Mouse (Mus musculus): ENCODE measurements around the gene Cd19. TPM values are rescaled to one million over a fixed set of nuclear protein-coding genes. Genes with fewer than 3 reads are reported as not detected.

The Cd19 gene
- polyA plus RNA-seq, 1 experiment from 2014 or later, result not detected

- Histone ChIP-seq H3K4me3 (peak overlapping the region; percentile 58), H3K4me2 (replicated peaks) (peak overlapping the region; percentile 73), H3K27ac (peak overlapping the region; percentile 90; the same call in 1 of the 2 replicates), H3K9me3 (replicated peaks) (no peaks in the 10 kb centered on the region), H3K27me3 (no peaks in the 10 kb centered on the region), H3K9ac (peak overlapping the region; percentile 81), H3K36me3 (peaks cover 10% of the 10 kb centered on the region; the same call in 1 of the 2 replicates), H3K4me1 (peaks cover 15% of the 10 kb centered on the region)
- peak; percentile 52 for ATAC-seq (ENCODE audit: low FRiP score)
- 30% methylated on average over 15 of the region's 15 CpGs for WGBS
These were observed 14.8 kb upstream of the Cd19 start for GRCm38 (mm10) chr7:126429503-126429898.

GRCm38 (mm10) chr7:126428631-126429502 is 14.2 kb upstream of the Cd19 start, which contains the start of gene Rabep2:
Gene Rabep2, plus strand, starts transcription at chr7:126428759.
- Histone ChIP-seq H3K9ac (peak within 1 kb of the TSS; percentile 81), H3K4me3 (peak within 1 kb of the TSS; percentile 58), H3K36me3 (peaks cover 6% of the 10 kb centered on the region; the same call in 1 of the 2 replicates), H3K27ac (peak within 1 kb of the TSS; percentile 90), H3K4me2 (replicated peaks) (peak within 1 kb of the TSS; percentile 73), H3K9me3 (replicated peaks) (no peaks in the 10 kb centered on the region), H3K27me3 (no peaks in the 10 kb centered on the region), H3K4me1 (peaks cover 15% of the 10 kb centered on the region)
- peak; percentile 95 for ATAC-seq (ENCODE audit: low FRiP score)
- WGBS, result under 1% methylated on average over 82 of the region's 82 CpGs

- no peaks in the 10 kb centered on the region for H3K9me3 ChIP-seq (replicated peaks)
- peak overlapping the region; percentile 81 for H3K9ac ChIP-seq
- WGBS, result 20% methylated on average over 4 of the region's 4 CpGs
- ATAC-seq (ENCODE audit: low FRiP score), result 0 out of 2 replicates have a peak, but pooled peaks have one; percentile 1
- H3K4me1 ChIP-seq, result peaks cover 15% of the 10 kb centered on the region
- peak overlapping the region; percentile 90 for H3K27ac ChIP-seq
- H3K36me3 ChIP-seq, result peaks cover 6% of the 10 kb centered on the region; the same call in 1 of the 2 replicates
- peak overlapping the region; percentile 73 for H3K4me2 ChIP-seq (replicated peaks)
- H3K4me3 ChIP-seq, result peak overlapping the region; percentile 58
- H3K27me3 ChIP-seq, result no peaks in the 10 kb centered on the region
These were observed 13.5 kb upstream of the Cd19 start for GRCm38 (mm10) chr7:126428154-126428553.

GRCm38 (mm10) chr7:126427323-126427860 is 12.7 kb upstream of the Cd19 start:
- H3K9me3 ChIP-seq (replicated peaks), result no peaks in the 10 kb centered on the region
- H3K4me1 ChIP-seq, result peaks cover 15% of the 10 kb centered on the region
- H3K9ac ChIP-seq, result no peak overlapping the region
- H3K27ac ChIP-seq, result no peak overlapping the region
- no peak for ATAC-seq (ENCODE audit: low FRiP score)
- WGBS, result 53% methylated on average over 12 of the region's 13 CpGs
- H3K4me2 ChIP-seq (replicated peaks), result peak overlapping the region; percentile 73
- no peak overlapping the region for H3K4me3 ChIP-seq
- peaks cover 3% of the 10 kb centered on the region; the same call in 1 of the 2 replicates for H3K36me3 ChIP-seq
- no peaks in the 10 kb centered on the region for H3K27me3 ChIP-seq

- no peak for ATAC-seq (ENCODE audit: low FRiP score)
These were observed 9.5 kb upstream of the Cd19 start for GRCm38 (mm10) chr7:126424161-126424560.

GRCm38 (mm10) chr7:126421756-126422155 is 7.1 kb upstream of the Cd19 start:
- ATAC-seq (ENCODE audit: low FRiP score), result no peak
- no peak overlapping the region for H3K4me2 ChIP-seq (replicated peaks)
- no peaks in the 10 kb centered on the region for H3K27me3 ChIP-seq
- H3K9ac ChIP-seq, result no peak overlapping the region
- 79% methylated on average over 5 of the region's 5 CpGs for WGBS
- H3K9me3 ChIP-seq (replicated peaks), result no peaks in the 10 kb centered on the region
- no peaks in the 10 kb centered on the region for H3K36me3 ChIP-seq
- no peak overlapping the region for H3K27ac ChIP-seq
- H3K4me3 ChIP-seq, result no peak overlapping the region
- peaks cover 3% of the 10 kb centered on the region; the same call in 1 of the 2 replicates for H3K4me1 ChIP-seq

More at GRCm38 (mm10) chr7:126424161-126424560, 9.5 kb upstream of the Cd19 start:
- Histone ChIP-seq H3K4me3 (no peak overlapping the region), H3K9me3 (replicated peaks) (no peaks in the 10 kb centered on the region), H3K4me2 (replicated peaks) (no peak overlapping the region), H3K9ac (no peak overlapping the region), H3K27ac (no peak overlapping the region), H3K27me3 (no peaks in the 10 kb centered on the region), H3K36me3 (no peaks in the 10 kb centered on the region), H3K4me1 (peaks cover 10% of the 10 kb centered on the region)
- WGBS, result 83% methylated on average over 6 of the region's 6 CpGs

GRCm38 (mm10) chr7:126418496-126418895 is 3.8 kb upstream of the Cd19 start:
- H3K4me1 ChIP-seq, result peaks cover 6% of the 10 kb centered on the region; the same call in 1 of the 2 replicates
- no peaks in the 10 kb centered on the region for H3K27me3 ChIP-seq
- 77% methylated on average over 3 of the region's 3 CpGs for WGBS
- no peak overlapping the region for H3K4me2 ChIP-seq (replicated peaks)
- no peak overlapping the region for H3K4me3 ChIP-seq
- no peaks in the 10 kb centered on the region for H3K9me3 ChIP-seq (replicated peaks)
- ATAC-seq (ENCODE audit: low FRiP score), result no peak
- H3K36me3 ChIP-seq, result no peaks in the 10 kb centered on the region
- H3K27ac ChIP-seq, result no peak overlapping the region
- H3K9ac ChIP-seq, result no peak overlapping the region

GRCm38 (mm10) chr7:126417606-126418005 is 2.9 kb upstream of the Cd19 start:
- Histone ChIP-seq H3K4me2 (replicated peaks) (no peak overlapping the region), H3K4me1 (peaks cover 6% of the 10 kb centered on the region; the same call in 1 of the 2 replicates), H3K4me3 (no peak overlapping the region), H3K9ac (no peak overlapping the region), H3K36me3 (no peaks in the 10 kb centered on the region), H3K9me3 (replicated peaks) (no peaks in the 10 kb centered on the region), H3K27me3 (no peaks in the 10 kb centered on the region), H3K27ac (no peak overlapping the region)
- ATAC-seq (ENCODE audit: low FRiP score), result no peak
- WGBS, result 81% methylated on average over 4 of the region's 4 CpGs

GRCm38 (mm10) chr7:126417045-126417444 is 2.4 kb upstream of the Cd19 start:
- ATAC-seq (ENCODE audit: low FRiP score), result no peak
- 19% methylated on average over 8 of the region's 8 CpGs for WGBS
- Histone ChIP-seq H3K36me3 (no peaks in the 10 kb centered on the region), H3K4me1 (peaks cover 6% of the 10 kb centered on the region; the same call in 1 of the 2 replicates), H3K4me2 (replicated peaks) (no peak overlapping the region), H3K9me3 (replicated peaks) (no peaks in the 10 kb centered on the region), H3K9ac (no peak overlapping the region), H3K27ac (no peak overlapping the region), H3K27me3 (no peaks in the 10 kb centered on the region), H3K4me3 (no peak overlapping the region)

GRCm38 (mm10) chr7:126416615-126417014 is 1.9 kb upstream of the Cd19 start:
- 59% methylated on average over 2 of the region's 2 CpGs for WGBS
- H3K4me2 ChIP-seq (replicated peaks), result no peak overlapping the region
- H3K4me1 ChIP-seq, result peaks cover 6% of the 10 kb centered on the region; the same call in 1 of the 2 replicates
- H3K27me3 ChIP-seq, result no peaks in the 10 kb centered on the region
- no peak overlapping the region for H3K9ac ChIP-seq
- no peaks in the 10 kb centered on the region for H3K36me3 ChIP-seq
- H3K9me3 ChIP-seq (replicated peaks), result no peaks in the 10 kb centered on the region
- H3K27ac ChIP-seq, result no peak overlapping the region
- H3K4me3 ChIP-seq, result no peak overlapping the region
- no peak for ATAC-seq (ENCODE audit: low FRiP score)

- Histone ChIP-seq H3K9ac (no peak overlapping the region), H3K27me3 (no peaks in the 10 kb centered on the region), H3K4me3 (no peak overlapping the region), H3K4me1 (no peaks in the 10 kb centered on the region), H3K4me2 (replicated peaks) (no peak overlapping the region), H3K27ac (no peak overlapping the region), H3K9me3 (replicated peaks) (no peaks in the 10 kb centered on the region), H3K36me3 (no peaks in the 10 kb centered on the region)
- 93% methylated on average over 4 of the region's 4 CpGs for WGBS
- no peak for ATAC-seq (ENCODE audit: low FRiP score)
These were observed 3.6 kb downstream of the Cd19 start for GRCm38 (mm10) chr7:126411061-126411460.

- no peaks in the 10 kb centered on the region for H3K27me3 ChIP-seq
- no peaks in the 10 kb centered on the region for H3K4me1 ChIP-seq
- no peak overlapping the region for H3K4me3 ChIP-seq
- 76% methylated on average over 2 of the region's 2 CpGs for WGBS
- H3K36me3 ChIP-seq, result no peaks in the 10 kb centered on the region
- H3K9ac ChIP-seq, result no peak overlapping the region
- no peaks in the 10 kb centered on the region for H3K9me3 ChIP-seq (replicated peaks)
- ATAC-seq (ENCODE audit: low FRiP score), result no peak
- H3K27ac ChIP-seq, result no peak overlapping the region
- H3K4me2 ChIP-seq (replicated peaks), result no peak overlapping the region
These were observed 6.0 kb downstream of the Cd19 start for GRCm38 (mm10) chr7:126408686-126409085.
